In the genomic region with DNA sequence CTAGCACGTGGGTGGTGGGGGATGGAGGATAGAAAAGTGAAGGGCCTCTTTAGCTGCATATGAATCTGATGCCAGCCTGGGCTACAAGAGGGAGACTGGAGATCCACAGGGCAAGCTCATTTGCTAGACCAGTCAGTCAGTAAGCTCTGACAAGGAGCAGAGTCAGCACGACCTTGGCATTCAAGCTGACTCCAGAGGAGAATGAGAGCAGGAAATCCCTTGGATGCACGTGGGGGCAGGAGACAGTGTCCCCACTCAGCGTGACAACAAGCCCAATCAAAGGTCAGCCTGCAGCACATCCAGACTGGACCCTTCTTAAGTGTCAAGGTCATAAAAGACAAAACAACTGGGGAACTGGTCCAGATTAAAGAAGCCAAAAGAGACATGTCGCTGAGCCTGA, we compare ENCODE assay signal across 19 mouse cellular contexts. TPM values are rescaled to one million over a fixed set of nuclear protein-coding genes. Genes with fewer than 3 reads are reported as not detected.
"Had no signal": no experiment of that assay in that cellular context is flagged by ENCODE, and none has a peak within 500 bp of the region (broad histone marks: within the 10 kb centered on the region; RNA-seq: fewer than 3 reads in every experiment).

No protein-coding gene starts in this region.

- H3K27ac ChIP-seq: kidney, embryonic 15.5 days; liver, embryonic 12.5 days; liver, embryonic 15.5 days; lung, embryonic 15.5 days; midbrain, embryonic 12.5 days; midbrain, embryonic 15.5 days; neural tube, embryonic 13.5 days had no signal

- H3K4me2 ChIP-seq: kidney, embryonic 15.5 days; liver, embryonic 12.5 days; liver, embryonic 15.5 days; lung, embryonic 15.5 days; midbrain, embryonic 12.5 days; midbrain, embryonic 15.5 days; neural tube, embryonic 13.5 days had no signal

- H3K4me1 ChIP-seq: liver, embryonic 12.5 days; neural tube, embryonic 13.5 days had no signal

- H3K36me3 ChIP-seq: kidney, embryonic 15.5 days; liver, embryonic 12.5 days; liver, embryonic 15.5 days; lung, embryonic 15.5 days; midbrain, embryonic 12.5 days; midbrain, embryonic 15.5 days; neural tube, embryonic 13.5 days had no signal

- H3K4me3 ChIP-seq: kidney, embryonic 15.5 days; liver, embryonic 12.5 days; liver, embryonic 15.5 days; lung, embryonic 15.5 days; midbrain, embryonic 12.5 days; midbrain, embryonic 15.5 days; myocyte; neural tube, embryonic 13.5 days had no signal

- H3K9ac ChIP-seq: kidney, embryonic 15.5 days; liver, embryonic 12.5 days; liver, embryonic 15.5 days; lung, embryonic 15.5 days; midbrain, embryonic 12.5 days; midbrain, embryonic 15.5 days; neural tube, embryonic 13.5 days had no signal

- H3K9me3 ChIP-seq: kidney, embryonic 15.5 days; liver, embryonic 12.5 days; liver, embryonic 15.5 days; lung, embryonic 15.5 days; midbrain, embryonic 12.5 days; midbrain, embryonic 15.5 days; neural tube, embryonic 13.5 days had no signal

- DNase-seq: kidney, adult 8-10 months; kidney, postnatal 10 days; kidney, postnatal 4 days; lung, adult 18-20 months; lung, postnatal 10 days; lung, postnatal 36 days; retina, postnatal 1 day; thymus, postnatal 25 days had no signal

- H3K27me3 ChIP-seq: kidney, embryonic 15.5 days; lung, embryonic 15.5 days; midbrain, embryonic 15.5 days had no signal

- ATAC-seq: intestine, postnatal 0 days; midbrain, embryonic 15.5 days had no signal

RNA-seq across cellular contexts. Expression of gene Fam81a, which starts 7.6 kb away (rescaled TPM):
- total RNA-seq: megakaryocyte-erythroid progenitor cell, adult 5-6 weeks; neutrophil, adult 5-6 weeks had no signal
